Mouse (Mus musculus) midbrain, embryonic 10.5 days (tissue): ENCODE results near the gene Kcne1. TPM values are rescaled to one million over a fixed set of nuclear protein-coding genes. Genes with fewer than 3 reads are reported as not detected.

Source experiments
- DNase-seq: peaks from one replicate; pipeline ENCODE4 v3.0.0-alpha.2; 2017; ENCODE audit warnings: low spot score
- H3K27ac ChIP-seq: fragments of 300-500 bp; sonication (generic); replicated peaks from 2 replicates; pipeline ENCODE4 v1.5.1; 2016; ENCODE audit warnings: mild to moderate bottlenecking
- H3K27me3 ChIP-seq: fragments of 300-500 bp; sonication (generic); 2 replicates; pipeline ENCODE4 v1.6.1; 2016; ENCODE audit warnings: low read depth, mild to moderate bottlenecking; ENCODE audit not compliant: poor library complexity, severe bottlenecking
- H3K36me3 ChIP-seq: fragments of 300-500 bp; sonication (generic); 2 replicates; pipeline ENCODE4 v1.6.1; 2016; ENCODE audit warnings: mild to moderate bottlenecking, moderate library complexity
- H3K4me1 ChIP-seq: fragments of 300-500 bp; sonication (generic); 2 replicates; pipeline ENCODE4 v1.6.1; 2016
- H3K4me3 ChIP-seq: fragments of 300-500 bp; sonication (generic); 2 replicates; pipeline ENCODE4 v1.5.1; 2016; ENCODE audit warnings: mild to moderate bottlenecking, moderate library complexity
- H3K9me3 ChIP-seq: fragments of 300-500 bp; sonication (generic); replicated peaks from 2 replicates; pipeline ENCODE4 v1.6.1; 2016; ENCODE audit warnings: mild to moderate bottlenecking
- WGBS: fragments of 180-500 bp; shearing (Covaris S2); methylation state at CpG from one replicate; pipeline ENCODE4 v1.1.7; 2016; 5-methylcytosine and 5-hydroxymethylcytosine counted together
- polyA plus RNA-seq: library from polyadenylated mRNA; unstranded; fragments of >200 nt; fragmentation: Nextera tagmentation; extraction: Ambion mirVana; gene quantifications from 2 replicates; pipeline ENCODE4 v1.2.1, GENCODE M21; 2016

Gene Kcne1
- polyA plus RNA-seq, 1 experiment from 2014 or later: 0.41 TPM

- DNase-seq: no peak
- Histone ChIP-seq H3K27ac (no peak overlapping the region), H3K9me3 (no peaks in the 10 kb centered on the region)
Observed at GRCm38 (mm10) chr16:92383412-92383811, 24.1 kb upstream of the Kcne1 start.

GRCm38 (mm10) chr16:92382508-92382907 is 23.2 kb upstream of the Kcne1 start:
- WGBS: 56% methylated on average over 6 of the region's 6 CpGs
- H3K4me3 ChIP-seq: no peak overlapping the region
- DNase-seq: no peak

More at GRCm38 (mm10) chr16:92383412-92383811, 24.1 kb upstream of the Kcne1 start:
- Histone ChIP-seq H3K27me3 (no peaks in the 10 kb centered on the region), H3K4me3 (no peak overlapping the region), H3K4me1 (peaks cover 33% of the 10 kb centered on the region), H3K36me3 (no peaks in the 10 kb centered on the region)

GRCm38 (mm10) chr16:92381092-92381491 is 21.8 kb upstream of the Kcne1 start:
- H3K4me1 ChIP-seq: peaks cover 16% of the 10 kb centered on the region
- no peaks in the 10 kb centered on the region for H3K36me3 ChIP-seq
- no peaks in the 10 kb centered on the region for H3K27me3 ChIP-seq
- no peak for DNase-seq
- WGBS: 81% methylated on average over 6 of the region's 6 CpGs
- H3K27ac ChIP-seq: no peak overlapping the region
- H3K9me3 ChIP-seq: no peaks in the 10 kb centered on the region
- H3K4me3 ChIP-seq: no peak overlapping the region

More at GRCm38 (mm10) chr16:92382508-92382907, 23.2 kb upstream of the Kcne1 start:
- Histone ChIP-seq H3K4me1 (peaks cover 24% of the 10 kb centered on the region), H3K9me3 (no peaks in the 10 kb centered on the region), H3K27me3 (no peaks in the 10 kb centered on the region), H3K27ac (no peak overlapping the region), H3K36me3 (no peaks in the 10 kb centered on the region)

- Histone ChIP-seq H3K27ac (no peak overlapping the region), H3K4me1 (peaks cover 18% of the 10 kb centered on the region)
- 91% methylated on average over 6 of the region's 6 CpGs for WGBS
Observed at GRCm38 (mm10) chr16:92376976-92377375, 17.7 kb upstream of the Kcne1 start.

GRCm38 (mm10) chr16:92371623-92372022 is 12.4 kb upstream of the Kcne1 start:
- WGBS: 49% methylated on average over 5 of the region's 5 CpGs
- Histone ChIP-seq H3K4me3 (no peak overlapping the region), H3K4me1 (peaks cover 36% of the 10 kb centered on the region), H3K9me3 (no peaks in the 10 kb centered on the region), H3K27ac (peak overlapping the region; percentile 61; the same call in 1 of the 2 replicates), H3K27me3 (peaks cover 11% of the 10 kb centered on the region; the same call in 1 of the 2 replicates), H3K36me3 (no peaks in the 10 kb centered on the region)
- DNase-seq: no peak

More at GRCm38 (mm10) chr16:92376976-92377375, 17.7 kb upstream of the Kcne1 start:
- Histone ChIP-seq H3K4me3 (no peak overlapping the region), H3K36me3 (no peaks in the 10 kb centered on the region), H3K27me3 (no peaks in the 10 kb centered on the region), H3K9me3 (no peaks in the 10 kb centered on the region)
- no peak for DNase-seq

GRCm38 (mm10) chr16:92369260-92369659 is 10.0 kb upstream of the Kcne1 start:
- Histone ChIP-seq H3K9me3 (no peaks in the 10 kb centered on the region), H3K27ac (no peak overlapping the region), H3K4me1 (peaks cover 46% of the 10 kb centered on the region), H3K4me3 (no peak overlapping the region), H3K36me3 (no peaks in the 10 kb centered on the region), H3K27me3 (peaks cover 11% of the 10 kb centered on the region; the same call in 1 of the 2 replicates)
- 53% methylated on average over 2 of the region's 2 CpGs for WGBS
- no peak for DNase-seq

- Histone ChIP-seq H3K27ac (no peak overlapping the region), H3K4me3 (no peak overlapping the region), H3K4me1 (peaks cover 17% of the 10 kb centered on the region), H3K27me3 (no peaks in the 10 kb centered on the region), H3K36me3 (no peaks in the 10 kb centered on the region), H3K9me3 (no peaks in the 10 kb centered on the region)
- 64% methylated on average over 7 of the region's 7 CpGs for WGBS
- no peak for DNase-seq
Observed at GRCm38 (mm10) chr16:92365477-92365876, 6.2 kb upstream of the Kcne1 start.

GRCm38 (mm10) chr16:92360711-92361110 is 1.4 kb upstream of the Kcne1 start:
- H3K9me3 ChIP-seq: no peaks in the 10 kb centered on the region
- H3K27ac ChIP-seq: no peak overlapping the region
- peaks cover 37% of the 10 kb centered on the region for H3K27me3 ChIP-seq
- H3K4me1 ChIP-seq: peaks cover 33% of the 10 kb centered on the region
- no peaks in the 10 kb centered on the region for H3K36me3 ChIP-seq
- no peak overlapping the region for H3K4me3 ChIP-seq
- no peak for DNase-seq
- 93% methylated on average over 7 of the region's 7 CpGs for WGBS

- Histone ChIP-seq H3K4me1 (peaks cover 28% of the 10 kb centered on the region), H3K36me3 (no peaks in the 10 kb centered on the region), H3K9me3 (no peaks in the 10 kb centered on the region), H3K27me3 (peaks cover 45% of the 10 kb centered on the region), H3K4me3 (no peak overlapping the region), H3K27ac (no peak overlapping the region)
- 23% methylated on average over 9 of the region's 9 CpGs for WGBS
- DNase-seq: no peak
Observed at GRCm38 (mm10) chr16:92358734-92359133, 534 bp downstream of the Kcne1 start.

- 35% methylated on average over 10 of the region's 10 CpGs for WGBS
- Histone ChIP-seq H3K27me3 (peaks cover 45% of the 10 kb centered on the region), H3K9me3 (no peaks in the 10 kb centered on the region), H3K4me3 (no peak overlapping the region), H3K27ac (0 out of 2 replicates have a peak overlapping the region, but pooled peaks have one; percentile 28), H3K4me1 (peaks cover 28% of the 10 kb centered on the region), H3K36me3 (no peaks in the 10 kb centered on the region)
- DNase-seq: no peak
Observed at GRCm38 (mm10) chr16:92357566-92357965, 1.7 kb downstream of the Kcne1 start.

- Histone ChIP-seq H3K4me3 (no peak overlapping the region), H3K36me3 (no peaks in the 10 kb centered on the region), H3K4me1 (peaks cover 28% of the 10 kb centered on the region), H3K9me3 (no peaks in the 10 kb centered on the region), H3K27ac (0 out of 2 replicates have a peak overlapping the region, but pooled peaks have one; percentile 23), H3K27me3 (peaks cover 45% of the 10 kb centered on the region)
- DNase-seq: no peak
- WGBS: 71% methylated on average over 9 of the region's 9 CpGs
Observed at GRCm38 (mm10) chr16:92357023-92357422, 2.2 kb downstream of the Kcne1 start.

- Histone ChIP-seq H3K36me3 (no peaks in the 10 kb centered on the region), H3K4me1 (peaks cover 28% of the 10 kb centered on the region), H3K27me3 (peaks cover 45% of the 10 kb centered on the region), H3K27ac (no peak overlapping the region), H3K9me3 (no peaks in the 10 kb centered on the region), H3K4me3 (no peak overlapping the region)
- 75% methylated on average over 11 of the region's 11 CpGs for WGBS
- DNase-seq: no peak
Observed at GRCm38 (mm10) chr16:92355982-92356381, 3.3 kb downstream of the Kcne1 start.

- Histone ChIP-seq H3K27ac (no peak overlapping the region), H3K4me1 (peaks cover 28% of the 10 kb centered on the region), H3K27me3 (peaks cover 45% of the 10 kb centered on the region), H3K9me3 (no peaks in the 10 kb centered on the region), H3K4me3 (no peak overlapping the region), H3K36me3 (no peaks in the 10 kb centered on the region)
- 89% methylated on average over 5 of the region's 5 CpGs for WGBS
- no peak for DNase-seq
Observed at GRCm38 (mm10) chr16:92355366-92355765, 3.9 kb downstream of the Kcne1 start.

GRCm38 (mm10) chr16:92353897-92354296 is 5.4 kb downstream of the Kcne1 start:
- Histone ChIP-seq H3K9me3 (no peaks in the 10 kb centered on the region), H3K4me3 (no peak overlapping the region), H3K27me3 (peaks cover 38% of the 10 kb centered on the region), H3K27ac (no peak overlapping the region), H3K4me1 (peaks cover 27% of the 10 kb centered on the region), H3K36me3 (no peaks in the 10 kb centered on the region)
- DNase-seq: no peak
- 79% methylated on average over 2 of the region's 2 CpGs for WGBS
